Mouse (Mus musculus): ENCODE results near the gene Tstd2. TPM values are rescaled to one million over a fixed set of nuclear protein-coding genes. Genes with fewer than 3 reads are reported as not detected.

Gene Tstd2
- polyA plus RNA-seq, 2 experiments from 2014 or later = 26.4 to 26.6 TPM

GRCm38 (mm10) chr4:46119514-46120094, 18.9 kb downstream of the Tstd2 start:
- ATAC-seq = no peak

- no peak for ATAC-seq
These were observed 21.0 kb downstream of the Tstd2 start for GRCm38 (mm10) chr4:46117536-46117935.

- no peak for ATAC-seq
These were observed 21.8 kb downstream of the Tstd2 start for GRCm38 (mm10) chr4:46116544-46117175.

- no peak for ATAC-seq
These were observed 23.2 kb downstream of the Tstd2 start for GRCm38 (mm10) chr4:46115308-46115707.

GRCm38 (mm10) chr4:46111361-46111760, 27.1 kb downstream of the Tstd2 start:
- ATAC-seq = no peak

- no peak for ATAC-seq
These were observed 28.4 kb downstream of the Tstd2 start for GRCm38 (mm10) chr4:46110084-46110483.

GRCm38 (mm10) chr4:46102078-46102769, 36.3 kb downstream of the Tstd2 start:
- no peak for ATAC-seq

GRCm38 (mm10) chr4:46101211-46101711, 37.2 kb downstream of the Tstd2 start:
- no peak for ATAC-seq

- ATAC-seq = no peak
These were observed 38.0 kb downstream of the Tstd2 start for GRCm38 (mm10) chr4:46100539-46100938.

- no peak for ATAC-seq
These were observed 39.4 kb downstream of the Tstd2 start for GRCm38 (mm10) chr4:46099132-46099531.

GRCm38 (mm10) chr4:46097591-46097990, 40.9 kb downstream of the Tstd2 start:
- ATAC-seq = no peak

- no peak for ATAC-seq
These were observed 41.9 kb downstream of the Tstd2 start for GRCm38 (mm10) chr4:46096546-46096945.

- ATAC-seq = no peak
These were observed 42.7 kb downstream of the Tstd2 start for GRCm38 (mm10) chr4:46095826-46096159.

- peak; percentile 78 for ATAC-seq
These were observed 43.3 kb downstream of the Tstd2 start for GRCm38 (mm10) chr4:46094916-46095825.

GRCm38 (mm10) chr4:46092429-46093076, 45.9 kb downstream of the Tstd2 start:
- no peak for ATAC-seq

GRCm38 (mm10) chr4:46089524-46090125, 48.9 kb downstream of the Tstd2 start:
- no peak for ATAC-seq

GRCm38 (mm10) chr4:46087852-46088251, 50.6 kb downstream of the Tstd2 start:
- no peak for ATAC-seq

GRCm38 (mm10) chr4:46087427-46087771, 51.1 kb downstream of the Tstd2 start:
- no peak for ATAC-seq

- ATAC-seq = no peak
These were observed 51.6 kb downstream of the Tstd2 start for GRCm38 (mm10) chr4:46086718-46087426.

- ATAC-seq = no peak
These were observed 53.2 kb downstream of the Tstd2 start for GRCm38 (mm10) chr4:46085223-46085811.
